Mouse (Mus musculus) bone marrow, adult 2 months (tissue): Measurements from ENCODE around the gene Piga. TPM values are rescaled to one million over a fixed set of nuclear protein-coding genes. Genes with fewer than 3 reads are reported as not detected.

Experiments
- H3K27ac ChIP-seq: fragments of 200-500 bp; 2 replicates; pipeline ENCODE4 v1.5.1; 2012; ENCODE audit warnings: low read depth, mild to moderate bottlenecking, control low read depth, inconsistent platforms, low read length; ENCODE audit not compliant: control insufficient read depth, poor library complexity, insufficient read depth
- H3K4me1 ChIP-seq: fragments of 200-500 bp; 2 replicates; pipeline ENCODE4 v1.6.1; 2011; ENCODE audit warnings: low read length; ENCODE audit not compliant: control insufficient read depth, insufficient read depth
- H3K4me3 ChIP-seq: fragments of 200-500 bp; replicated peaks from 2 replicates; pipeline ENCODE3; 2011; ENCODE audit warnings: mild to moderate bottlenecking, low read depth, low read length, control low read depth; ENCODE audit not compliant: control insufficient read depth
- CTCF ChIP-seq: fragments of 200-500 bp; IDR thresholded peaks from 2 replicates; pipeline ENCODE4 v1.5.1; 2011; ENCODE audit warnings: low read length, control low read depth; ENCODE audit not compliant: control insufficient read depth, insufficient read depth
- POLR2A ChIP-seq: fragments of 200-500 bp; IDR thresholded peaks from 2 replicates; pipeline ENCODE4 v1.6.1; 2011; ENCODE audit warnings: low read depth, mild to moderate bottlenecking, control low read depth, low read length, borderline replicate concordance; ENCODE audit not compliant: control insufficient read depth
- WGBS: fragments of 180-500 bp; shearing (Covaris S2); methylation state at CpG from one replicate; pipeline ENCODE4 v1.1.7; 2018; 5-methylcytosine and 5-hydroxymethylcytosine counted together
- polyA plus RNA-seq: library from polyadenylated mRNA; stranded (reverse); fragments of >200 nt; gene quantifications from 2 replicates; pipeline ENCODE4 v1.2.4, GENCODE M21; 2011; ENCODE audit warnings: low replicate concordance; ENCODE audit not compliant: missing spikeins, insufficient read depth, insufficient read length

Gene Piga
- polyA plus RNA-seq, 1 experiment = 13.0 TPM

- H3K27ac ChIP-seq = no peak overlapping the region
- H3K4me1 ChIP-seq = no peaks in the 10 kb centered on the region
- 74% methylated on average over 2 of the region's 2 CpGs for WGBS
- no peak for TF ChIP-seq CTCF
- no peak for TF ChIP-seq POLR2A
- no peak overlapping the region for H3K4me3 ChIP-seq
Observed at GRCm38 (mm10) chrX:164440140-164440539, 20.6 kb downstream of the Piga start.

DNA sequence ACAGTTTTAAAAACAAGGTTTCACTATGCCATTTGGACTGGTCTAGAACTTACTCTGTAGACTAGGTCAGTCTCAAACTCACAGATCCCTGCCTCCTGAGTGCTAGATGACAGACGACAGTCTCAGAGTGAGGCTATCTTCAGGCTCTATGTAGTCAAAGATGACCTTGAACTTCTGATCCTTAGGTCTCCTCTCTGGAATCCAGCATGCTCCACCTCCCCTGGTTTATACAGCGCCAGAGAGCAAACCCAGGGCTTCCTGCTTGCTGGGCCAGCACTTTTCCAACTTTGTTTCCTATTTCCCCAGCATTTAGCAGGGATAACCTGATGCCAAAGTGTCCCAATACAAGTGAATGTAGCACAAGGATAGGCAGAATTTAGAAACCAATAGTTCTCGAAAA, 21.1 kb downstream of the Piga start:
- H3K27ac ChIP-seq = no peak overlapping the region
- TF ChIP-seq POLR2A (no peak), CTCF (no peak)
- 81% methylated on average over 3 of the region's 3 CpGs for WGBS
- no peak overlapping the region for H3K4me3 ChIP-seq
- no peaks in the 10 kb centered on the region for H3K4me1 ChIP-seq

GRCm38 (mm10) chrX:164441306-164441705, 21.7 kb downstream of the Piga start:
- no peak overlapping the region for H3K27ac ChIP-seq
- no peak overlapping the region for H3K4me3 ChIP-seq
- TF ChIP-seq POLR2A (no peak), CTCF (no peak)
- WGBS = 57% methylated on average over 3 of the region's 3 CpGs
- H3K4me1 ChIP-seq = no peaks in the 10 kb centered on the region

DNA sequence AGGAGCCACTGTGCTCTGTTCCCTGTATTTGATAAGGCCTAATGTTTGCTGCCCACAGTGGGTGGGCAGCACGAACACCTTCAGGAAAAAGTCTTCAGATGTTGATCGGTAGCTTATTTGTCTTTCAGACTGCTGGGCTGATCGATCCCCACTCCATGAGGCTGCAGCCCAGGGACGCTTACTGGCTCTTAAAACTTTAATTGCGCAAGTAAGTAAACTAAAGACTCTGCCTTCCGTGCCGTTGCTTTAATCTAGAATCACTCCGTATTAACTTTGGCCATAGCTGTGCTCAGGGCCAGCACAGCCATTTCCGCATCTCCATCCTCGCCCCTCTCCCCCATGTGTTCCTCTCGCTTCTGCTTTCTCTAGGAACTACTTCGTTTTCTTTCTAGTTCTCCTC, 26.0 kb downstream of the Piga start:
- TF ChIP-seq CTCF (no peak), POLR2A (no peak)
- WGBS = 84% methylated on average over 12 of the region's 12 CpGs
- no peaks in the 10 kb centered on the region for H3K4me1 ChIP-seq
- no peak overlapping the region for H3K4me3 ChIP-seq
- no peak overlapping the region for H3K27ac ChIP-seq

GRCm38 (mm10) chrX:164446106-164446551, 26.5 kb downstream of the Piga start:
- TF ChIP-seq POLR2A (no peak), CTCF (peak; percentile 41)
- Histone ChIP-seq H3K4me3 (no peak overlapping the region), H3K4me1 (no peaks in the 10 kb centered on the region), H3K27ac (no peak overlapping the region)
- 74% methylated on average over 10 of the region's 10 CpGs for WGBS

DNA sequence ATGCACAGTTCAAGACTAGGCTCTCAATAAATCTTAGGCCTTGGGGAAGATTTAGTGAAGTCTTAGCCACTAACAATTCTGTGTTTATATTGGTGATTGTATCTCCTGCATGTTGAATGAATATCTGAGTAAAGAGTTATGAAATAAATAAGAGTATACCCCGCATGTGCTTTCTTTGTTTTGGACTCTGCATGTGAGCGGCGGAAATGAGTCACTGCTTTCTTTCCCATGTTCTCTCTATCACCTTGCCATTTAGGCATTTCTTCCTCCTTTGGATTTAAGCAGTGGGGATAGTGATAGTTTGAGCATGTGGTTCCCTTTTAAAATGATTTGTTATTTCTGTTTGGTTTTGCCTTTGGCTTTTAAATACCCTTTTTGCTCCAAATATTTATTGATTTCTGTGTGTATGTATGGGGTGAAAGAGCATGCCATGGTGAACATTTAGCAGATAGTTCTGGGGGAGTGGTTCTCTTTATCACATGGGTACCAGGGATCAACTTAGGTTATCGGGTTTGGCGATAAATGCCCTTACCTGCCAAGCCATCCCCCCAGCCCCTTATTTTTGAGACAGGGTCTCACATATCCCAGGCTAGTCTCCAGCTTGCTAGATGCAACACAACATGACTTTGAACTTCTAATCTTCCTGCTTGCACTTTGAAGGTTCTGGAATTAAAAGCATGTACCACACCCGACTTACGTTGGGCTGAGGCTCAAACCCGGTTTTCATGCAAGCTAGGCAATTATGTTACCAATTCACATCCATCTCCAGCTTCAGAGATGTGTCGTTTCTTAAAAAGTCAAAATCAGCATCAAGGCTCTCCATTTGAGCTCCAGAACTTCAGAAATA, 27.5 kb downstream of the Piga start:
- Histone ChIP-seq H3K4me1 (no peaks in the 10 kb centered on the region), H3K4me3 (no peak overlapping the region), H3K27ac (no peak overlapping the region)
- WGBS = 77% methylated on average over 9 of the region's 9 CpGs
- no peak for TF ChIP-seq POLR2A
- TF ChIP-seq CTCF = no peak

GRCm38 (mm10) chrX:164447682-164448071, 28.1 kb downstream of the Piga start:
- TF ChIP-seq CTCF = no peak
- no peak for TF ChIP-seq POLR2A
- Histone ChIP-seq H3K4me3 (no peak overlapping the region), H3K4me1 (no peaks in the 10 kb centered on the region), H3K27ac (no peak overlapping the region)
- WGBS = 60% methylated on average over 2 of the region's 2 CpGs

- no peaks in the 10 kb centered on the region for H3K4me1 ChIP-seq
- no peak for TF ChIP-seq POLR2A
- 0 out of 2 replicates have a peak, but pooled peaks have one; percentile 11 for TF ChIP-seq CTCF
- H3K27ac ChIP-seq = no peak overlapping the region
- 19% methylated on average over 3 of the region's 3 CpGs for WGBS
- no peak overlapping the region for H3K4me3 ChIP-seq
Observed at GRCm38 (mm10) chrX:164449201-164449600, 29.6 kb downstream of the Piga start.

GRCm38 (mm10) chrX:164459205-164459878, 39.8 kb downstream of the Piga start:
- Histone ChIP-seq H3K4me1 (no peaks in the 10 kb centered on the region), H3K4me3 (no peak overlapping the region), H3K27ac (no peak overlapping the region)
- 54% methylated on average over 6 of the region's 6 CpGs for WGBS
- no peak for TF ChIP-seq CTCF

Other genes with a start within 250 kb of the Piga start
- 8.0 and 19.2 TPM in 2 replicates for gene Bmx, start 161.6 kb upstream of the Piga start, polyA plus RNA-seq
- gene Pir, start 150.4 kb upstream of the Piga start, polyA plus RNA-seq = 3.0 and 10.2 TPM in 2 replicates
- 0.47 and 3.9 TPM in 2 replicates for gene Vegfd, start 46.4 kb upstream of the Piga start, polyA plus RNA-seq
- not detected in 2 replicates for gene Asb11, start 17.2 kb downstream of the Piga start, polyA plus RNA-seq
- gene Asb9, start 86.5 kb downstream of the Piga start, polyA plus RNA-seq = not detected in 2 replicates